Mouse (Mus musculus) left cerebral cortex, adult 8-10 months (tissue): ENCODE results near the gene Nlrp5. TPM values are rescaled to one million over a fixed set of nuclear protein-coding genes. Genes with fewer than 3 reads are reported as not detected.
"Not testable (repeated sequence)": the region's sequence is repeated elsewhere in the genome, so short reads cannot be mapped to it uniquely, and the experiment has no call there.

Experiments
- DNase-seq, 2 experiments: peaks; one replicate each; pipeline ENCODE4 v3.0.0; 2022; ENCODE audit warnings: low spot score in 2 of 2
- microRNA-seq, 2 experiments: library from miRNA; unstranded; fragments of <30 nt; microRNA quantifications; one replicate each; pipeline ENCODE4 v1.2.0; 2022
- total RNA-seq, 4 experiments: library from RNA; stranded (reverse); gene quantifications; 2 replicates each; pipeline ENCODE4 v1.2.4; 2022

Nlrp5 gene
- under 1 TPM; 0.09 to 0.23 (median 0.11) TPM for total RNA-seq

DNA sequence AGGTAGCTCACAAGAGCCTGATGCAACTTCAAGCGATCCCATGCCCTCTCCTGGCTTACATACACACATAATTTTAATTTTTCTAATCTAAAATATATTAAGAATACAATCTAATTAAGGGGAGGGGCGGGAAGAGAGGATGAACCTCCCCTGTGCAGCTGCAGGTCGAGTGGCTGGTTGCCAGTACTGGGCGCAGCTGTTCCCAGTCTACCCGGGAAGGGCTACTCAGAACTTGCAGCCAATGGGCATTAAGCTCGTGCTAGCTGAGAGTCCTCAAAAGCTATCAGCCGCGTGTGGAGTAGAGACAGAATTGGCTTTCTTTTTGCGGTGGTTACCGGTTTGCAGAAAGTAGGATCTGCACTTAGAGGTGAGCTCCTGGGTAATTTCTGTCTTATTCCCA lies at the start of gene Nlrp5:
Nlrp5 (plus strand) TSS at position 301 of the 400 bp plus-strand sequence.
- DNase-seq: no peak

DNA sequence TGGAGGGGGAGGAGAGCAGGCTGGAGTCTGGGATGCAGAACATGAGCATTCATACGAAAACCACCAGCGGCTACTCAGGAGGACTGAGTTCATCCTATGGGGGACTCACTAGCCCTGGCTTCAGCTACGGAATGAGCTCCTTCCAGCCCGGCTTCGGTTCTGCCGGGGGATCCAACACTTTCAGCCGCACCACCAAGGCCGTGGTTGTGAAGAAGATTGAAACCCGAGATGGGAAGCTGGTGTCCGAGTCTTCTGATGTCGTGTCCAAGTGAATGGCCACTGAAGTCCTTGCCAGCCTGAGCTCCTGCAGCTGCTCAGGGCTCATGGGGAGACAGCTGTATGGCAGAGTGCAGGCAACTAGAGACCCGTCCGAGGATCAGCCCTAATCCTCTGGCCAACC lies 27.4 kb upstream of the Nlrp5 start:
- DNase-seq: not testable (repeated sequence)

DNA sequence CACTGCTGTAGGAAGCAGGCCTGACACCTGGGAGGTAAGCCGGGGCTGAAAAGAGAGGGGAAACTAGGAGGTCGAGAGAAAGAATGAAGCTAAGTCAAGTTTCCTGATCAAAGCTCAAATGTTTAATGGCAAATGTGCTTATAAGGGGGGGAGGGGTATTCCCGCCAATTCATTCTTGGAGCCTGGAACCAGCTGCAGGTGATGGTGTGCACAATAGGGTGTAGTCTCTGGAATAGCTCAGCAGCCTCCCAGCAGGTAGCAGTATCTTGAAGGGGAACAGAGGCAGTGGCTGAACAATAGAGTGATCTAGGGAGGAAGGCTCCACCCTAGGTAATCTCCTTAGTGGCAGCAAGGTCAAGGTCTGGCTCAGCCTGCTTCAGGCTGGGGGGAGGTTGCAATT lies 84.5 kb downstream of the Nlrp5 start:
- DNase-seq: not testable (repeated sequence)

DNA sequence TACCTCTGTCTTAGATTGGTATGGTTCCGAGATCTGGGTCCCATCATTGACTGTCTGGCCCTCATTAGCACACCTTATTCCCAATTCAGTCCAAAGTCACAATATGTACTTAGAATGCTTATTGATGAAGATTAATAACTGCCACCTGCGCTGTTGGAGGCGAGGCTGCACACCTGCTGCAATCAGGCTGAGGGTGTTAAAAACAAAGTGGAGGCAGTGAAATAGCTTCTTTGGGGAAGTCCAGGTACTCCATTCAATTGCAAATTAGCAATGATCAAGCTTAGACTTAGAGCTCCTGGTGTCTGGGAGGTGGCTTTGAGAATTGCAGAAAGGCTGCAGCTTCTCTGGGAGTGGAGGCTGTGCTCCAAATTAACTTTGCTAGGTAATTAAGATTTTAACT lies 85.1 kb downstream of the Nlrp5 start:
- DNase-seq: not testable (repeated sequence)

DNA sequence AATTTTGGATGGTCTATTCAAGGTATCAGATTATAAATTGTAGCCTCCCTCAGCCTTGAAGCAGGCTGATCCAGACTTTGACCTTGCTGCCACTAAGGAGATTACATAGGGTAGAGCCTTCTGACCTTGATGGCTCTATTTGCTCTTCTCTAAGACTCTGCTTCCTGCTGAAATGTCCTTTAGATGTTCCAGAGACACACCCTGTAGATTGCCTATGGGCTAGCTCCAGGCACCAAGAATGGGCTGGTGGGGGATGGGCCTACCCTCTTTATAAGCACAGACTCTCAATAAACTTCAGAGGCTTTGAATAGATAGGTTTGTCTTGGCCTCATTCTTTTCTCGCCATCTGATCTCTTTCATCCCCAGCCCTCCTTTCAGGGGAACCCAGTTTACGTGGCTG lies 87.2 kb downstream of the Nlrp5 start:
- not testable (repeated sequence) for DNase-seq

Small RNA genes within 50 kb of the gene (microRNA-seq; reads per million reads assigned to microRNA genes)
- 0 reads per million in 2 experiments for gene Gm25196

Other genes starting within 250 kb of the Nlrp5 start
- gene Gm10662, start 241.4 kb upstream of the Nlrp5 start, total RNA-seq: not detected
- gene Vmn1r165, start 168.6 kb upstream of the Nlrp5 start, total RNA-seq: not detected
- gene Vmn1r166, start 134.2 kb upstream of the Nlrp5 start, total RNA-seq: not detected
- gene Gm6902, start 107.0 kb upstream of the Nlrp5 start, total RNA-seq: not detected
- not detected for gene Nlrp4e, start 84.7 kb upstream of the Nlrp5 start, total RNA-seq
- gene Vmn1r167, start 121.3 kb downstream of the Nlrp5 start, total RNA-seq: not detected
- gene Vmn1r168, start 153.8 kb downstream of the Nlrp5 start, total RNA-seq: not detected
- not detected for gene Vmn1r169, start 189.6 kb downstream of the Nlrp5 start, total RNA-seq
- gene Vmn1r170, start 220.3 kb downstream of the Nlrp5 start, total RNA-seq: not detected
- not detected for gene Vmn1r171, start 244.8 kb downstream of the Nlrp5 start, total RNA-seq